Mouse (Mus musculus): ENCODE results near the gene Aen.

The Aen gene

DNA sequence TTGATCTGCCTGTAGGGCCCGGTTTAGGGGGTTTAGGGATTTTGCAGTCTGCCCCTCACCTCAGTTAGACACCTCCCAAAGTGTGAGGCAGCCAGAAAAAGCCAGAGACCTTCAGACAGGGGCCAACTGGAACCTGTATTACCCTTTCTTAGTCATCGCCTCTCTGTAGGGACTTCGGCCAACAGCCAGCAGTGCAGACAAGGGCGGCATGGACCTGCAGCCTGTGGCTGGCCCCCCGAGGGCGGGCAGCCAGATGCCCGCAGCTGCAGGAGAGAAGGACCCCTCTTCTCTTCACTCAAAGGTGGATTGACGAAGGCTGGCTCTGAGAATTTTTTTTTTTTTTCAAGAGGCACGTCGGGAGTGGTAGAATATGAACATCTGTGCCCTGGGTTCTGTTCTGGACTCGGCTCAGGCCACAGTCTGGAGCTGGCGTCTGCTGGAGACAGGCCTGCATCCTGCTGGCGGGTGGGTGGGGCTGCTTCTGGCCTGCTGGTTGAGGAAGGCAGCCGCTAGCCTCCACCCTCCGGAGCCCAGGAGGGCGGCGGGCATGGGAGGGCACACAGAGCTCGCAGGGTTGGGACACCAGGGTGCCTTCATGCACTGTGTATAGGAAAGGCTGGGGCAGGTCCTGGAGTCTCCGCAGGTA, 43.4 kb downstream of the Aen start:
- DNase-seq (ENCODE audit: low spot score in 2 of 2) = peak in 1 of 2 experiments; percentile 60

DNA sequence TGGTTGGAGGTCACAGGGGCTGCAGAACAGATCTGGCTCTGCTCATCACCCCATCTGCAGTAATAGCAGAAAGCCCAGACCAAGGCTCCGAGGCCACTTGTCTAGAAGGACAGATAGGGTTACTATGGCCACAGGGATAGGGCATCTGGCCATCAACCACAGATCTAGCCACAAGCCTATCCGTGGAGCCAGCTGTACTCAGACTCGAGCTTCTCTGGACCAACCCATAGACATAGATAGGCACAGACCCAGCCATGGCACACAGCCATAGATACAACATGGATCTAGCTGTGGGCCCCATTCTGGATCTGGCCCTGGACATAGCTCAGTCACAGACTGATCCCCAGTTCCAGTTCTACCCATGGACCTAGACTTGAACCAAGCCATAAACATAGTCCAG, 45.3 kb downstream of the Aen start:
- DNase-seq (ENCODE audit: low spot score in 2 of 2) = peak; percentile 76

DNA sequence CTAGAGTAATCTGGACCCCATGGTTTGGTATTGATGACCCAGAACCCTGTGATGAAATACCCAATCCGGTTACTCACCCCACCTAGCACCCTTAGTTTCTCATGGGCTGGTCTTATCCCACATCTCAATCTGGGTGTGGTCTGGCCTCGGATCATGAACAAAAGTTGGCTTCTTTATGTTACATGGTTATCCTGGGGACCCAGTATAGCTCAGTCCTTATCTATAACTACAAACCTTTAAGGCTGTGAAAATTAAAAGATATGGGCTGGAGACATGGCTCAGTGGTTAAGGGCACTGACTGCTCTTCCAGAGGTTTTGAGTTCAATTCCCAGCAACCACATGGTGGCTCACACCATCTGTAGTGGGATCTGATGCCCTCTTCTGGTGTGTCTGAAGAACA, 46.9 kb downstream of the Aen start:
- DNase-seq (ENCODE audit: low spot score in 2 of 2) = no peak

DNA sequence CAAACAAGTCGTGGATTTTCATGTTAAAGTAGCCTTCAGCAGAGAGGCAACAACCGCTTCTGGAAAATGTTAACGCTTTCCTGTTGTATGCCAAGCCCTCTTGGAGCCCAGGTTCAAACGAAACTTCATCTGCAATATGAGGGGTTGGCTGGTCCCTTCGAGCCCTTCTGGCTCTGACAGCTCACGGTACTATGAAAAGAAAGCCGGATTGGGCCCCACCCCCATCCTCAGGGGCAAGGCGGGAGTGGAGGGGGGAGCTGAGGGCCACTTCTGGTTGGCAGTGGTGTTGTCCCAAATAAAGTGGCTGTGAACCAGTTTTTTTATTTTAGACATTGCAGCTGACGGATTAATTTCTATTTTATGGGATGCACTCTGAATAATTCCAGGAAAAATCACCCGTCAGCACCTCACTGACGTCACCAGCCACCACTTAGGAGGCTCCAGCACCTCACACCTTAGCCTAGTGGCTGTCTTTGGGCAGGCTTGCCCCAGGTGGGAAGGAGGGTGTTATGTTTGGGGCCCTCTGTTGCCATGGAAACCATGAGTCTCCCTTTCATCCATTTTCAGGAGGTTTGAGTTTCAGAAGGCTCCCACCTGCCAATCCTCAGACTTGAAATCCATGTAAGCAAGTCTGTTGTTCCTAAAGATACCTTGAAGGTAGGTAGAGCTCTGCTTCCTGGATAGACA, 58.4 kb downstream of the Aen start:
- DNase-seq (ENCODE audit: low spot score in 2 of 2) = no peak

DNA sequence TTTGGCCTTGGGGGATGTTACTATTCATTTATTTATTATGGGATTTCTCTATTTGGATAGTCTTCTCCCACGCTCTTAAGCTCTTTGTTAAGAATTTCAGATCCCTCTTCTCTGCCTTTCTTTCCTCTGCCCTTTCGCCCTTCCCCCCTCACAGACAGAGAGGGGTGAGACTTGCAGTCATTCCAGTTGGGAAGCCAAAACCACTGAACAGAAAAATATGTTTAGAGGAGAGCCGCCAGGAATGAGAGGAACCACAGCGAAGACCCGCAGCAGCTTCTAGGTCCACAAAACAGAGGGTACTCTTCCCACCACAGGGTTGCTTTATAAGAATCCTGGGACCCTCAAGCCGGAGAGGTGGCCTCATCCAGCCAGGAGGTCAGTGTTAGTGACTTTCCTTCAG, 59.0 kb downstream of the Aen start:
- DNase-seq (ENCODE audit: low spot score in 2 of 2) = no peak

DNA sequence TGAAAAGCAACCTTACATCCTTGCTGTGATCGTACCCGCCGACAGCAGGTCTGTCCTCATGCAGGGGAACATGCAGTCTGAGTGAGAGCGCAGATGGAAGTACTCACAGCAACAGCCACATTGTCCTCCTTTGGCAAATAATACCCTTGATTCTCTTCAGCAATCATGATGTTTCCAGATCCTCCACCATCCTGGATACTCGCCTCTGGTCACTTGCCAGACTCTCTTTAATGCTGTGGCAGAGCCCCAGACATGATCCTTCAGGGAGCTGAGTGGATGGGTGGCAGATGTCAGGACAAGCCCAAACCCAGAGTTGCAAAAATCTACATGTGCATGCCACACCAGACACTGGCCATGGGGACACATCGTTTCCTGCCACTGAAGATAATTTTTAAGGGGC, 59.4 kb downstream of the Aen start:
- DNase-seq (ENCODE audit: low spot score in 2 of 2) = no peak

DNA sequence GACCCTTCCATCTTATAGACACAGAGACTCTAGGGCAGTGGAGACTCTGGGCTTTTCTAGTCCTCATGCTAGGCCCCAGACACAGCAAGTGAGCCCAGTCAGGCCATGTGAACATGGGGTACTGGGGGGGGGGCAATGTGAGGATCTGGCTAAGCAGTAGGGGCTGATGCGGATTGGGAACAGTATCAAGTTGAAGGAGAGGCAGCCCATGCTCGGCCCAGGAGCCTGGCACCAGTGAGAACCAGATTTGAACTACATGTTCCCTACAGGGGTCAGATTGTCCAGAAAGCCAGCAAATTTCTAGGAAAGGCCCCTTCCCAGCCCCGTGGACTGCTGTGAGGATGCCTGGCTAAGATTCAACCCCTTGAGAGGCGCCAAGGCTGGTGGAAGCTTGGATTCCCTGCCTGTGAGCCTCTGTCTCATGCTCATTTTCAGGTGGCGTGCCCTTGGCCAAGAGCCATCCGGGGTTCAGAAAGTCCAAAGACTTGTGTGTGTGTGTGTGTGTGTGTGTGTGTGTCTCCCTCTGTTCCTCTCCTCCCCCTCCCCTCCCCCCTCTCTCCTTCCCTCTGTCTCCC, 62.9 kb downstream of the Aen start:
- DNase-seq (ENCODE audit: low spot score in 2 of 2) = no peak
